Mouse (Mus musculus) embryonic facial prominence, embryonic 13.5 days (tissue): ENCODE results near the gene Gm17577. TPM values are rescaled to one million over a fixed set of nuclear protein-coding genes. Genes with fewer than 3 reads are reported as not detected.
"Not testable (repeated sequence)": the region's sequence is repeated elsewhere in the genome, so short reads cannot be mapped to it uniquely, and the experiment has no call there.

Source experiments
- ATAC-seq: fragments of 200-750 bp; cut with Nextera tagmentation; 2 replicates; pipeline ENCODE4 v1.8.0; 2017; ENCODE audit warnings: low read depth; ENCODE audit not compliant: insufficient number of reproducible peaks, insufficient read depth, low FRiP score, low TSS enrichment
- H3K27ac ChIP-seq: fragments of 300-500 bp; sonication (generic); 2 replicates; pipeline ENCODE4 v1.5.1; 2015; ENCODE audit warnings: moderate library complexity, mild to moderate bottlenecking, inconsistent platforms
- H3K27me3 ChIP-seq: fragments of 300-500 bp; sonication (generic); 2 replicates; pipeline ENCODE4 v1.6.1; 2015; ENCODE audit warnings: mild to moderate bottlenecking, inconsistent platforms
- H3K36me3 ChIP-seq: fragments of 300-500 bp; sonication (generic); 2 replicates; pipeline ENCODE4 v1.6.1; 2015; ENCODE audit warnings: mild to moderate bottlenecking, inconsistent platforms
- H3K4me1 ChIP-seq: fragments of 300-500 bp; sonication (generic); 2 replicates; pipeline ENCODE4 v1.6.1; 2015; ENCODE audit warnings: inconsistent platforms
- H3K4me2 ChIP-seq: fragments of 300-500 bp; sonication (generic); 2 replicates; pipeline ENCODE4 v1.6.1; 2015; ENCODE audit warnings: moderate library complexity, mild to moderate bottlenecking, inconsistent platforms
- H3K4me3 ChIP-seq: fragments of 300-500 bp; sonication (generic); 2 replicates; pipeline ENCODE4 v1.5.1; 2015; ENCODE audit warnings: mild to moderate bottlenecking, inconsistent platforms
- H3K9ac ChIP-seq: fragments of 300-500 bp; sonication (generic); 2 replicates; pipeline ENCODE4 v1.6.1; 2015; ENCODE audit warnings: mild to moderate bottlenecking, inconsistent platforms
- H3K9me3 ChIP-seq: fragments of 300-500 bp; sonication (generic); 2 replicates; pipeline ENCODE4 v1.6.1; 2016; ENCODE audit warnings: inconsistent platforms
- WGBS: fragments of 180-500 bp; shearing (Covaris S2); methylation state at CpG from one replicate; pipeline ENCODE4 v1.1.7; 2015; ENCODE audit warnings: mixed read lengths; 5-methylcytosine and 5-hydroxymethylcytosine counted together
- polyA plus RNA-seq: library from polyadenylated mRNA; unstranded; fragments of >200 nt; fragmentation: Nextera tagmentation; extraction: Ambion mirVana; gene quantifications from 2 replicates; pipeline ENCODE4 v1.2.1, GENCODE M21; 2015

Gm17577 gene
- not detected in 2 replicates for polyA plus RNA-seq

GRCm38 (mm10) chrX:123246807-123247206 is at the start of gene Gm17577:
Gene Gm17577 (minus strand): TSS chrX:123246907.
- not testable (repeated sequence) for H3K4me1 ChIP-seq, H3K4me3 ChIP-seq, H3K27me3 ChIP-seq, H3K4me2 ChIP-seq, H3K36me3 ChIP-seq, ATAC-seq, H3K9me3 ChIP-seq, H3K9ac ChIP-seq, H3K27ac ChIP-seq
- no CpG with 5 or more reads among the region's 3 CpGs for WGBS

DNA sequence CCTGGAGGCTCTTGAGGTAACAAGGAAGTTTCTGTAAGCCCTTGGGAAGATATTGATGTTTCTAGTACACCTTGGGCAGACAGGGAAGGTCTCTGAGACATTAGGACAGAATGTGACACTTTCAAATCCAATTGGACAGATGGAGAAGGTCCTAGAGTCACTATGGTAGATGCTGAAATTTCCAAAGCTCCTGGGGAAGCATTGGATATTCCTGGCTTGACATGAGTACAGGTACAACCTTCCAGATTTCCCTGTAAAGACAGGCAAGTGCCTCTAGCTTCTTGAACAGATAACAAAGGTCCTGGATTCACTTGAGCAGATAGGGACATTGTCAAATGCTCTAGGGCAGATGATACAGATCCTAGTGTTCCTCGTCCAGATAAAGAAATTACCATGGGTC is 24.3 kb downstream of the Gm17577 start, which contains the start of gene Srsx:
TSS of gene Srsx (minus strand) at position 101 of the 400 bp plus-strand sequence.
- not testable (repeated sequence) for H3K9me3 ChIP-seq, H3K9ac ChIP-seq, H3K36me3 ChIP-seq, H3K27me3 ChIP-seq, H3K4me3 ChIP-seq, H3K27ac ChIP-seq, ATAC-seq, H3K4me2 ChIP-seq, H3K4me1 ChIP-seq
- 57% methylated on average over 1 of the region's 1 CpGs for WGBS

Other genes starting within 250 kb of the Gm17577 start
- not detected in 2 replicates for gene Gm17521, start 217.2 kb downstream of the Gm17577 start, polyA plus RNA-seq
- gene Cldn34c1, start 143.4 kb downstream of the Gm17577 start, polyA plus RNA-seq = 14.2 and 17.9 TPM in 2 replicates
- gene Srsx, start 24.4 kb downstream of the Gm17577 start, polyA plus RNA-seq = not detected in 2 replicates